9 mouse cellular contexts compared by ENCODE assay signal in the genomic region with DNA sequence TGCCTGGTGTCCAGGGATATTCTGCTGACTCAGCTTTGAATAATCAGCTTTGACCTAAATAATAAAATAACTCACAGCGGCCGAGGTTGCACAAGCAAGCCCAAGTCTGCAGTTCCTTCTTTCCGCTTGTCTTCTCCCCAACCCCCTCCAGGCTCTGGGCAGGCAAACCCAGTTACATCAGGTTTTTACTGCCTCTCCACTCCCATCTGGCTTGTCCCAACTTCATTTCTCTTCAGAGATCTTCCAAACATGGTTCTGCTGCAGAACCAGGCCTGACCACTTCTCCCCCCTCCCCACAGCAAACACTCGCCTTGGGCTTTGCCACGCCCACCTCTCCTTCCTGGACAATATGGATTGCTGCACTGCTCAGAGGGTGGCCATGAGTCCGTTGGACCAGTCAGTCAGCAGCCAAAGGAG. TPM values are rescaled to one million over a fixed set of nuclear protein-coding genes. Genes with fewer than 3 reads are reported as not detected.
DNase-seq lines count a peak whose midpoint lies in the region; ATAC-seq lines count a peak whose summit lies in the region.
"Had no signal": no experiment of that assay in that cellular context is flagged by ENCODE, and none has a peak within 500 bp of the region (broad histone marks: within the 10 kb centered on the region; RNA-seq: fewer than 3 reads in every experiment).

No protein-coding gene starts in this region.

- H3K4me1 ChIP-seq in limb, embryonic 15.5 days = peaks cover 9% of the 10 kb centered on the region
- H3K4me1 ChIP-seq in midbrain, embryonic 15.5 days = 0 out of 2 replicates have a peak, but pooled peaks cover 3% of the 10 kb centered on the region

- no peak overlapping the region for H3K4me2 ChIP-seq in limb, embryonic 15.5 days
- no peak overlapping the region for H3K4me2 ChIP-seq in midbrain, embryonic 15.5 days

- ATAC-seq in hematopoietic stem cell, adult 5-6 weeks (replicated peaks in 1 of 2; ENCODE audit: insufficient read depth in 1 of 2, low FRiP score in 2 of 2, low TSS enrichment in 1 of 2, low read depth in 1 of 2, poor library complexity in 2 of 2, severe bottlenecking in 2 of 2) = peak; percentile 42 to 52; a peak in 2 of 4 replicates
- ATAC-seq in limb, embryonic 15.5 days (ENCODE audit: insufficient number of reproducible peaks, low FRiP score, low TSS enrichment, low read depth) = peak; percentile 62
- peak; percentile 42; the same call in 1 of the 2 replicates for ATAC-seq in midbrain, embryonic 15.5 days (replicated peaks)

- no peaks in the 10 kb centered on the region for H3K9me3 ChIP-seq in limb, embryonic 15.5 days
- H3K9me3 ChIP-seq in midbrain, embryonic 15.5 days = no peaks in the 10 kb centered on the region

- no peaks in the 10 kb centered on the region for H3K27me3 ChIP-seq in limb, embryonic 15.5 days
- H3K27me3 ChIP-seq in midbrain, embryonic 15.5 days (replicated peaks) = no peaks in the 10 kb centered on the region

- no peaks in the 10 kb centered on the region for H3K36me3 ChIP-seq in limb, embryonic 15.5 days
- no peaks in the 10 kb centered on the region for H3K36me3 ChIP-seq in midbrain, embryonic 15.5 days (replicated peaks)

- intact Hi-C loops in left cerebral cortex, postnatal 4 days (cut with DNase I) = no loop called here

- no peak overlapping the region for H3K4me3 ChIP-seq in limb, embryonic 15.5 days
- no peak overlapping the region for H3K4me3 ChIP-seq in midbrain, embryonic 15.5 days

- peak overlapping the region; percentile 23; the same call in 1 of the 2 replicates for H3K27ac ChIP-seq in limb, embryonic 15.5 days
- H3K27ac ChIP-seq in midbrain, embryonic 15.5 days = peak overlapping the region; percentile 40; the same call in 1 of the 2 replicates

- 22% methylated on average over 6 of the region's 6 CpGs for WGBS in limb, embryonic 15.5 days
- 19% methylated on average over 6 of the region's 6 CpGs for WGBS in midbrain, embryonic 15.5 days

- peak; percentile 31 for DNase-seq in left cerebral cortex, postnatal 4 days
- no peak for DNase-seq in left cerebral cortex, adult 9 months (ENCODE audit: low spot score in 2 of 2)
- peak; percentile 28 for DNase-seq in c-Kit-positive CD71-negative TER-119-negative erythroid progenitor cells, embryonic 14.5 days (ENCODE audit: low read depth)
- DNase-seq in urinary bladder, postnatal 25 days (ENCODE audit: low spot score) = peak; percentile 36
- DNase-seq in thymus, postnatal 0 days (ENCODE audit: low spot score) = no peak

- no peak overlapping the region for H3K9ac ChIP-seq in limb, embryonic 15.5 days
- H3K9ac ChIP-seq in midbrain, embryonic 15.5 days = no peak overlapping the region

RNA-seq across cellular contexts. Expression of a gene that starts 27.1 kb away (rescaled TPM):
- total RNA-seq in left cerebral cortex, postnatal 4 days (2021) = 10 to 100 TPM; 33.7 to 36.5 TPM
- total RNA-seq in hematopoietic stem cell, adult 5-6 weeks (2017) = 2.3 and 3.2 TPM in 2 replicates
- polyA plus RNA-seq in limb, embryonic 15.5 days (2015; fragmentation: Nextera tagmentation; extraction: Ambion mirVana) = 5.0 and 5.4 TPM in 2 replicates
- polyA plus RNA-seq in midbrain, embryonic 15.5 days (2015; fragmentation: Nextera tagmentation; extraction: Ambion mirVana) = 8.9 and 9.9 TPM in 2 replicates
- polyA plus RNA-seq in thymus, postnatal 0 days (2015; fragmentation: Nextera tagmentation; extraction: Ambion mirVana) = 0.94 and 1.2 TPM in 2 replicates

RNA-seq across cellular contexts. Expression of a gene that starts 42.6 kb away (rescaled TPM):
- total RNA-seq in left cerebral cortex, postnatal 4 days (2021) = not detected
- total RNA-seq in hematopoietic stem cell, adult 5-6 weeks (2017) = 11.4 and 25.4 TPM in 2 replicates
- polyA plus RNA-seq in limb, embryonic 15.5 days (2015; fragmentation: Nextera tagmentation; extraction: Ambion mirVana) = 0.12 TPM in 1 of 2 replicates, not detected in the other
- 0.13 TPM in 1 of 2 replicates, not detected in the other for polyA plus RNA-seq in midbrain, embryonic 15.5 days (2015; fragmentation: Nextera tagmentation; extraction: Ambion mirVana)
- polyA plus RNA-seq in thymus, postnatal 0 days (2015; fragmentation: Nextera tagmentation; extraction: Ambion mirVana) = not detected in 2 replicates
- total RNA-seq: left cerebral cortex, postnatal 25 days had no signal

RNA-seq across cellular contexts. Expression of a gene that starts 56.0 kb away (rescaled TPM):
- total RNA-seq in left cerebral cortex, postnatal 4 days (2021) = not detected
- total RNA-seq in hematopoietic stem cell, adult 5-6 weeks (2017) = 1.1 TPM in 1 of 2 replicates, not detected in the other
- 0.21 and 0.24 TPM in 2 replicates for polyA plus RNA-seq in limb, embryonic 15.5 days (2015; fragmentation: Nextera tagmentation; extraction: Ambion mirVana)
- 0.32 and 0.37 TPM in 2 replicates for polyA plus RNA-seq in midbrain, embryonic 15.5 days (2015; fragmentation: Nextera tagmentation; extraction: Ambion mirVana)
- 0.09 and 0.18 TPM in 2 replicates for polyA plus RNA-seq in thymus, postnatal 0 days (2015; fragmentation: Nextera tagmentation; extraction: Ambion mirVana)

RNA-seq across cellular contexts. Expression of a gene that starts 59.3 kb away (rescaled TPM):
- total RNA-seq in left cerebral cortex, postnatal 4 days (2021) = not detected
- not detected in 2 replicates for total RNA-seq in hematopoietic stem cell, adult 5-6 weeks (2017)
- not detected in 2 replicates for polyA plus RNA-seq in limb, embryonic 15.5 days (2015; fragmentation: Nextera tagmentation; extraction: Ambion mirVana)
- not detected in 2 replicates for polyA plus RNA-seq in midbrain, embryonic 15.5 days (2015; fragmentation: Nextera tagmentation; extraction: Ambion mirVana)
- not detected in 2 replicates for polyA plus RNA-seq in thymus, postnatal 0 days (2015; fragmentation: Nextera tagmentation; extraction: Ambion mirVana)
- total RNA-seq: left cerebral cortex, postnatal 25 days had no signal

Comparison
In these comparisons a context has a peak if more than half of its experiments do, and no peak if none do; other contexts are left out.
1. DNase-seq: peak in left cerebral cortex, postnatal 4 days (single experiment), c-Kit-positive CD71-negative TER-119-negative erythroid progenitor cells, embryonic 14.5 days (single experiment) and urinary bladder, postnatal 25 days (single experiment); none in left cerebral cortex, adult 9 months (0 of 2) and thymus, postnatal 0 days (single experiment).
2. Peak in every context shown above with its lines, with median percentiles within 50 percentile points of each other: ATAC-seq.